Mouse (Mus musculus): ENCODE measurements at regions not wholly inside any gene's neighbourhood (a gene's known extent, or its start where the extent isn't known, plus 50 kb on each side); places are given as distances from the start of the nearest gene placed in this dataset.
A peak's percentile ranks its signal among the peaks of the same experiment; 100 is the strongest.

DNA sequence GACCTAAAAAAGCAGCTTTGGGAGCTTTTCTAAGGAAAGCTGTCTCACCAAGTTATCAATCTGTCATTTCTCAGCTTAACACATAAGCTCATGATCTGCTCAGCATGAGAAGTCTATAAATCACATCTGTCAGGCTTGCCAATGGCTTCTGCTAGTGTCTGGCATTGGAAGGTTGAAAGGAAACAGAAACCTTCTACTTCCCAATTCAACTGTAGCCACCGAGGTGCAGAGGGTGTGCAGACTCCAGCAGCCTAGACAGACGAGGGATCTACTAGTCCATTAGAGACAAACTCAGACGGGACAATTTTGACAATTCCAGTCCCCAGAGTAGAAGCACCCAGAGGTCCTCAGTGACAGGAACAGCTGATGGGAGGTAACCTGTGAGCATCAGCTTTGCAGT, 103.0 kb downstream of the Nab1 start:
- no peak for DNase-seq (ENCODE audit: low spot score)

DNA sequence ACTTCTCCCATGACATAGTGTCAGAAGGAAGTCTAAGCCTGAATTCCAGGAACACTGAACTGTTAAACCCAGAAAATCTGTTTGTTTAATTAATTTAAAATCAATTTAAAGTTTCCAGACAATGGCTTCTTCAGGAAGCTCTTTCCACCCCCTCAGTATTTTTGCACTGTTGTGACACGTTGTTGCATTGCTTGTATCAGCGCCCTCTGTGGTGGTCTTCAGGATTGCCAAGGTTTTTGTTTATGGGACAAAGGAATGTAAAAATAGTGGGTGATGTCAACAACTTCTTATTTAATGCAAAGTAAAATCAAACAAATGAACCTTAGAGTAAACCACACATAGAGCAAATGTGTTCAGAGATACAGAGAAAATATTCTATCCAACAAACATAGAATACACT, 107.5 kb downstream of the Nab1 start:
- DNase-seq (ENCODE audit: low spot score), result no peak

DNA sequence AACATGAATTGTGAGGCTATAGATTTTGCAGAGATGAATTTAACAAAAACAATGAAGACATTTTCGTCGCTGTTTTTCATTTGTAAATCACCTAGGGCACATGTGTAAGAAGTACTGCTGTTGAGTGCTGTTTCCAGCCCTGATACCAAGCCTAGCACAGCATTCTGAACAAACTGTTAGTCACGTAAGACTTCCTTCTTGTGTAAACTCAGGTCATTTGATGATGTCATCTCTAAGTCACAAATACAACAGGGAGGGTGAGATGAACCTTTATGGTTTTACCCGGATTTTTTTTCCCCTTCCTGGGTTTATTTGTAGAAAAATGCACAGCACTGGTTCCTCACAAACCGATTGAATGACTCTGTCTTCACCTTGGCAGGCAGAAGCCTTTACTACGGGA, 111.6 kb downstream of the Nab1 start:
- DNase-seq (ENCODE audit: low spot score), result no peak

DNA sequence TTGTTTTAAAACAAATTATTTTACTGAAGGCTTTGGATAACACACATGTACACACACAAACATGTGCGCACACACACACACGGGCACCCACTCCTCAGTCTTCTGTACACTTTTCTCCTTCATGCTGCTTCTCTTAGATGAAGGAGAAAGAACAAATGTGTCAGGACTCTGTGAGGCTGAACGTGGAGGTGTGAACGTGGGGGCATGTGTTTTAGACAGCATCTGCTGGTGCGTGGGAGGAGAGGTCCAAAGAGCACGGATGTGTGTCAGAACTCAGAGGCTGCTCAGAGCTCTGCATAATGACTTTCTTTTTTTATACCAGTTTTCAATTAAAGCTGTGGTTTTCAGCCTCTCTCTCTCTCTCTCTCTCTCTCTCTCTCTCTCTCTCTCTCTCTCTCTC, 112.4 kb downstream of the Nab1 start:
- DNase-seq (ENCODE audit: low spot score), result no peak

GRCm38 (mm10) chr1:52387062-52387461, 113.4 kb downstream of the Nab1 start:
- no peak for DNase-seq (ENCODE audit: low spot score)

DNA sequence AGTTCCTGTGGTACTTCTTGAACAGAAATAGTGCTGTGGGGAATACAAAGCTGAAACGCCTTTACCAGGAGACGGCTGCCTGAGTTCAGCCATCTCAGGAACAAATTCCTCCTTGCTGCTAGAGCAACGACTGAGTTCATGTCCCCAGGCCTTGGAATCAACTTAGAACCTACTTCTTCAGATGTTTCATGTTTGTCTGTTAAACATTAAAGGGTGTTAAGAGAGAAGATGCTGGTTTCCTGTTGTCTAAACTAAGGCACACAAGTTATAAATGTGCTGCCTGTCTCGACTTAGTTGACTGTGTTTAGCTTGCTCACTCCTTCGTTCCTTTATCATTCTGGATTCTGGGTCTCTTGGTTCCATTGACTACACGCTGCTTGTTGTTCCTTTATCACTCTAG, 125.2 kb downstream of the Nab1 start:
- DNase-seq (ENCODE audit: low spot score), result no peak

GRCm38 (mm10) chr1:52374666-52375065, 125.8 kb downstream of the Nab1 start:
- DNase-seq (ENCODE audit: low spot score), result no peak

DNA sequence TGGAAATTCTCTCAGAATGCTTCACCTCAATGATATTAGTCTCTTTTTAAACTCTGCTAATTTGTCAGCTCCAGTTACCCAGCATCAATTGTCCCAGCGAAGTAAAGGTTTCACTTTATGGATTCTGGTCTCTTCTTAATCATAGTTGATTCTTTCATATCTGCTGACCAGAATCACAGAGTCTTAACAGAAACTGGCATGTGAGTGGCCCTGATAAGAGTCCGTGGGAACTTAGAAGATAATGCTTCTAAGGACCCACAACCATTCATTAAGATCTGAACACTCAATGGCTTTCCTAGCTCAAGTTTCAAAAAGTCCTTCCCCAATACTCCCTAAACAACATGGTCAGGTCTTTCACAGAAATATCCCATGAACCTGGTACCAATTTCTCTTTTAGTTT, 126.7 kb downstream of the Nab1 start:
- no peak for DNase-seq (ENCODE audit: low spot score)

- DNase-seq (ENCODE audit: low spot score), result no peak
These were observed 133.4 kb upstream of the Gls start for GRCm38 (mm10) chr1:52366386-52366785.

- DNase-seq (ENCODE audit: low spot score), result no peak
These were observed 130.6 kb upstream of the Gls start for GRCm38 (mm10) chr1:52363625-52364024.

DNA sequence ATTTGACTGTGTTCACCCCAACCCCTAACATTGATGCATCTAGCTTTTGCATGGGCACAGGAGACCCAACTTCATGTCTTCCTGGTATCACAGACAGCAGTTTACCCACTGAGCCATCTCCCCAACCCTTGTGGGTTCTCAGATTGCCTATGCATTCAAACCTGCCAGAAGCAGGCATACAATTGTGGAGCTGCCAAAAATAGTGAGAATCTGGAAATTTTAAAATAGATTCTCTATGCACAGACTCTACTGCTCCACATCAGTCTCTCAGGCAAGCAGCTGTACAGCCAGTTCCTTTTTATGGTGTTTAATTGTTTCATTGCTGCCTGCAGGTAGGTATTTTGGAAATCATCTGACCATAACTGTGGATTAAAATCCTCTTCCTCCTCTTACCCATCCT, 129.9 kb upstream of the Gls start:
- DNase-seq (ENCODE audit: low spot score), result no peak

DNA sequence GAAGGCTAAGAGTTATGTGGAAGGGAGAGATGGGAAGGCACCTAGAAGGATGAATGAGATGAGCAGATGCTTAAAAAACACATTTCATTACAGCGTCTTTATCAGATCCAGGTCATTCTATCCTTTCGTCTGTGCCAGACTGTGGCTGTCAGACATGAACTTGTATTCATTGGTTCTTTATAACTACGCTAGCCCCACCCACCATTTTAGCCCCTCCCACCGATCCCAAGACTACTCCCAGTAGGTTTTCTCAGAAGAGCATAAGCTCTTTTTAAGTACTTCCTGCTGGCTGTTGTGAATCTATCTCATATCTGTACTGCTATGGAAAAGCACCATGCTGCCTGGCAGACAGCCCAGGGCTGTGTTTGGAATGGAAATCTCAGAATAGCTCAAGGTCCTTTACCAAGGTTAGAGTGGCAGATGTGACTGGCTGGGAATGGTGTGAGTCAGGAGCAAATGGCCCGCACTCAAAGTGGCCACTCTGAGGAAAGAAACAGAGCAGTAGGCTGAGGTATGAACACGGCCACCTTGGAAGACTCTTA, 121.1 kb upstream of the Gls start:
- no peak for DNase-seq (ENCODE audit: low spot score)

- no peak for DNase-seq (ENCODE audit: low spot score)
These were observed 109.1 kb upstream of the Gls start for GRCm38 (mm10) chr1:52342127-52342526.

DNA sequence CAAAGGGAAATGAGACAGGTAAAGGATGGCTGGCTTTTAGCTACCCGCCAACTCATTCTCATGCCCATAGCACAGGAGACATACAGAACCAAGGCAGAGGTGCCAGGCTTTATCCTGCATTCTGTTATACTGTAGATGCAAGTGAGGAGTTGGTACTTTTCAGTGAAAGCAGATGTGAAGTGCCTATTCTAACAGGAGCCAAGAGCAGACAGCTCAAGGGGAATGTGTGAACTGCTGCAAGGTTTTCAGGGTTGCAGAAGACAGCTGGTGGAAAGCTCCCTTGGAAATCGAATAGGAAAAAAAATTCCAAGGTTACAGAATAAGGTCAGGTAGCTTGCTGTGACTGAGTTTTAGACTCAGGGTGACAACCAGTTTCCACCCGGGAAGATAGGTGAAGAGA, 105.7 kb upstream of the Gls start:
- no peak for DNase-seq (ENCODE audit: low spot score)

DNA sequence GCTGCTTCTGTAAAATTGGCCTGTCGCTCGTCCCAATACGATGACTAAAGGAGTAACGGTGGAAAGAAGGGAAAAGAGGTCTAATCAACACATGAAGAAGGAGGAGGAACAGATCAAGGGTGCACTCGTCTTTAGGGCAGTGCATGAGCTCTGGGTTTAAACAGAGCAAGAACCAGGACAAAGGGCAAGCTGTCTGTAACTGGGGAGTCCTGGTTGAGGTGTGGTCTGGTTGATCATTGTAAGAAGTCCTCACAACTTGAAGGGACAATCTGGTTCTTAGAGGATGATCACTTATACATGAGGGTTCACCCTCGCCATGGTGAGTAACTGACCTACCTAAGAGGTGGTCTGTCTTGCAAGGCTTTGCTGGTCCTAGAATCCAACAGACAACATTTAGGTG, 105.2 kb upstream of the Gls start:
- DNase-seq (ENCODE audit: low spot score), result no peak

- DNase-seq (ENCODE audit: low spot score), result no peak
These were observed 103.7 kb upstream of the Gls start for GRCm38 (mm10) chr1:52336696-52337095.

- DNase-seq (ENCODE audit: low spot score), result no peak
These were observed 99.0 kb upstream of the Gls start for GRCm38 (mm10) chr1:52332013-52332412.

DNA sequence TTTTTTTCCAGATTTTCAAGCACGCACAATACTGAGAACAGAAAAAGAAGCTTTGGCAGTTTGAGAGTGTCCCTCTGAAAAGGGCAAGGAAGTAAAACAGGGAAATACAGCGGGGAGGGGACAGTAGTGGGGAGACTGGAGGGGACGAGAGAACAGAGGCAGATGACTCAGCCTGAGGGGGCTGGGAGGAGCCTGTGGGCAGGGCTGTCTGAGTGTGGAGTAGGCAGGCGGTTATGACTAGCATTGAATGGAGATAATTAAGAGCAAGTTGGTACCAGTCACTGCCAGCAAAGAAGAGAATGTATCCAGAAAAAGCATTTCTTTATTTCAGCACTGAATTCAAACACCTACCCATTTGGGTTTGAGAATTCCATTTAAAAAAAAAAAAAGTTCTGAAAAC, 98.4 kb upstream of the Gls start:
- DNase-seq (ENCODE audit: low spot score), result peak; percentile 12

GRCm38 (mm10) chr1:52330496-52330895, 97.5 kb upstream of the Gls start:
- no peak for DNase-seq (ENCODE audit: low spot score)

GRCm38 (mm10) chr1:52328507-52328906, 95.5 kb upstream of the Gls start:
- DNase-seq (ENCODE audit: low spot score), result no peak

GRCm38 (mm10) chr1:52324356-52324755, 91.3 kb upstream of the Gls start:
- DNase-seq (ENCODE audit: low spot score), result no peak

- DNase-seq (ENCODE audit: low spot score), result no peak
These were observed 79.1 kb upstream of the Gls start for GRCm38 (mm10) chr1:52312076-52312633.

- no peak for DNase-seq (ENCODE audit: low spot score)
These were observed 73.9 kb upstream of the Gls start for GRCm38 (mm10) chr1:52306892-52307291.

Data from urinary bladder, postnatal 25 days (tissue).